Mouse (Mus musculus): ENCODE data around the gene Guca1a.
"Not testable (repeated sequence)": the region's sequence is repeated elsewhere in the genome, so short reads cannot be mapped to it uniquely, and the experiment has no call there.

Guca1a gene

GRCm38 (mm10) chr17:47400451-47400850, at the start of gene Guca1a:
Gene Guca1a (minus strand): TSS chr17:47400584.
- DNase-seq: no peak

DNA sequence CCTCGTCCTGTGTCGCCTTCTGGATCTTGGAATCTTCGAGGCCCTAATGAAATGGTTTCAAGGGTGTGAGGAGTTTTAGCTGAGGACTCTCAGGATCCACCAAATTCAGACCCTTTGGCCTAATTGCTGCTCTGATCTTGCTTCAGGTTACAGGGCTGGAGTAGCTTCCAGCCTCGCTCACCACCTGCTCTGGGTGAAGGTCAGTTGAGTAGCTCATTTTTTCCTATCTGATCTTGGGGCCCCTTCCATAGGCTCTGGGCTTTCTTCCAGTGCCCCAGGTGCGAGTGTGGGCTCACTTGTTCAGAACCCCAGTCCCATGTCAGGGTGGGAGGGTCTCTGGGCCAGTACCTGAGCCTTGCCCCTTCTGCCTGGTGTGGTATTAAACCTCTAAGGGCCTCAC, 49.0 kb upstream of the Guca1a start:
- no peak for DNase-seq

DNA sequence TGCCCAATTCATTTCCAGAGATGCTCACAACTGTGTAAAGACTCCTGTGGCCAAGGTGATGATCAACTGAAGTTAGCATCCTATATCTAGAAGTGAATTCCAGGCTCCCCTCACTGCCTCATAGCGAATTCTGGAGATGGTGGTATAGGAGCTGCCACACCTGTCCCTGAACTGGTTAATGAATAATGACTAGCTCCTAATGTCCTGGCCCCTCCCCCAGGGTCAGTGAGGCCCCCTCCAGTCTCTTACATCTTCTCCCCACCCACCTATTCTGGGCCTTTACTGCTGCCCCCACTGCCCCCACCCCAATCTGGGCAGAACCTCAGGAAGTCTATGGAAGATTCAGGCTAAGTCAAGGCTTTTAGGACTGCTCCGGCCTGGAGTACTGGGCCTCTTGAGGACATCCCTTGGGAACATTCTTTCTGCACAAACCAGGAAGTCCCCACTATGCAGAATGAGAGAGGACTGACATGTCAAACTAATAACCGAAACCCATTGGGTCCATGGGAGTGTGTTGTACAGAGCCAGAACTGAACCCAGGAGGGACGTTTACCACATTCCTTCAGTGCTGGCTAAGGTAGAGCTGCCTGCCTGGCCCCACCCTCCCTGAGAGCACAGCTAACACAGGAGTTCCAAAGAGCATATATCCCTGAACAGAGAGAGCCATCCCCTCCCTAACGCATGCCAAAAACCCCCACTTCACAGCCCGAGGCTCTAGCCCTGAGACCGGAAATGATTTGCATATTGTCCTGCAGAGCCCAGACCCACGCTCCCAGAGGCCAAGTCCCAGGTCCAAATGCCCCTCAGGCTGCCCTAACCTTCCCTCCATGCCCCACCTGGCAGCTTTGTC, 48.4 kb upstream of the Guca1a start:
- DNase-seq: no peak

DNA sequence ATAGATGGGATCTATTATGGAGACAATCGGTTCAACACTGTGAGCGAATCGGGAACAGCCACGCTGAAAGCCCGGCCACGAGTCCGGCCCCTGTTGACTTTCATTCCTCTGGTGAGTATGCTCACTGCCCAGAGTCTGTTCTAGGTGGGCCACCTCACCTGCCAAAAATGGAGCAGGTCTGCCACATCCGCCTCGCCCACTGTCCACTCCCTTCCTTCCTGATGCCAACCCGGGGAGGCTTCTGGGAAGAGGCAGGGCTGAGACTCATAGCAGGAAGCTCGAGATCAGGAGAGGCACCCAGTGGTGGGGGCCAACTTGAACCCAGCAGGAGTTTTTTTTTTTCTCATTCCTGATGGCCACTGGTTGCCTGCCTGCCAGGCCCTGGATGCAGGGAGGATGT, 46.2 kb upstream of the Guca1a start:
- DNase-seq: no peak

- no peak for DNase-seq
Measured at GRCm38 (mm10) chr17:47446025-47446424, 45.6 kb upstream of the Guca1a start.

DNA sequence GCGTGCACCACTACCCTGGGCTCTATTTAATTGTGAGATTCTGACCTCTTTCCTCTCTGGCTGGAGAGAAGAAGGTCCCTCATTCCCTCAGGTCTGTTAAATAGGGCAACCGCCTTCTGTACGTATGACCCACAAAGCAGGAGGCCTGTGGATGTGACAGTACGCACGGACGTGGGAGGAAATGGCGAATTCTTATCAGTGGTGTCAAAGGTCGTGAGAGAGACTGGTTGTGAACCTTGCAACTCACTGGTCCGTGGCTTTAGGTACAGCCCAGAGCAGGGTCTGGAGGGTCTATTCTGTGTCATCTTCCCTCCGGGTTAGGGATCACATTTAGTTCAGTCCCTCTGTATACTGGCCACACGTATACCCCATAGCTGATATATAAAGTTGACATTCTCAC, 45.1 kb upstream of the Guca1a start:
- no peak for DNase-seq

- DNase-seq: no peak
Measured at GRCm38 (mm10) chr17:47444113-47444512, 43.7 kb upstream of the Guca1a start.

DNA sequence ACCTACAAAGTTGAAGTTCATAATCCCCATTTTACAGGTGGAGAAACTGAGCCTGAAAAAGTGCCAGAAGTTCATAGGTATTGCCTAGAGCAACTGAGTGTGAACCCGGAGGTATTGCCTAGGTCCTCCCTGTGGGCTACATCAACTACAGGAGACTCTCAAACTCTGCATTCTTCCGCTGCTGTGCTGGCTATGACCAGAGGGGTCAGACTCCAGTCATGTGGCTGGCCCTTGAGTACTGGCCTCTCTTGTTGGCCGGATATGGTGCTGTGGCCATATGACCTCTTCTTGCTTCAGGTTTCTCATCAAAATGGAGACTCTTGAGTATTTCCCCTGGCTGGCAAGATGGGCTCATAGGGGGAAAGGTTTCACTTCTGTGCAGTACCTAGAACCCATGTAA, 41.9 kb upstream of the Guca1a start:
- no peak for DNase-seq

DNA sequence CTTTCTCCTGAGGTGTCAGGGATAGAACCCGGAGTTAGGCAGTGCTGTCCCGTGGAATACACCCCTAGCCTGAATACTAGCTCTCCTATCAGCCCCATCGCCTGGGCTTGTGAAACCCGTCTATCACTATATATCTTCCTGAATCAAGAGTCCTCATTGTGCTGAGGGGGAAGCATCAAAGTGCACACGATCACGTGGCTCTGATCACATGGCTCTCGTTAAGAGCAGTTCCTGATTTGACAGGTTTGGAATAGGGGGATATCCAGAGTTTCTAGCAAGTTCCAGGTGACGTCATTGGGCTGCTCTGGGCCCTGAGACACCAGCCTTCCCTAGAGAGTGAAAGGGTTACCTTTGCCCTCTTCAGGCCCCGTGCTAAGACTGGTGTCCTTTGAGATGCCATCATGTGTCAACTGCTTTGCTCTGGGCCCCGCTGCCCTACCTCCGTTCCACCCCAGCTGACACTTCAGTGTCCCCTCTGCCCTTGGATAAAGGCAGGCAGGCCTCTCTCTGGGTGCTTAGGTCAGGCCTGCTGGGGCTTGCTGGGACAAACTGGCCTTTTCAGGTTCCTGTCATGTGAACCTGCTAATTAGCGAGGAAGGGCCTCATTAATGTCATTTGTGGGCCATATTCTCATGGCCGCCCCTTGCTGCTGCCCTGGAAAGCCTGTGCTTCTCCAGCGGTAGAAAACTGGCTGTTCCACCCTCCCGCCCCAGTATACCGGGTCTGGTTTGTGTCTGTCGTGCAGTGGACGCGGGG, 41.1 kb upstream of the Guca1a start:
- DNase-seq: no peak

GRCm38 (mm10) chr17:47440359-47440890, 40.0 kb upstream of the Guca1a start:
- DNase-seq: no peak

DNA sequence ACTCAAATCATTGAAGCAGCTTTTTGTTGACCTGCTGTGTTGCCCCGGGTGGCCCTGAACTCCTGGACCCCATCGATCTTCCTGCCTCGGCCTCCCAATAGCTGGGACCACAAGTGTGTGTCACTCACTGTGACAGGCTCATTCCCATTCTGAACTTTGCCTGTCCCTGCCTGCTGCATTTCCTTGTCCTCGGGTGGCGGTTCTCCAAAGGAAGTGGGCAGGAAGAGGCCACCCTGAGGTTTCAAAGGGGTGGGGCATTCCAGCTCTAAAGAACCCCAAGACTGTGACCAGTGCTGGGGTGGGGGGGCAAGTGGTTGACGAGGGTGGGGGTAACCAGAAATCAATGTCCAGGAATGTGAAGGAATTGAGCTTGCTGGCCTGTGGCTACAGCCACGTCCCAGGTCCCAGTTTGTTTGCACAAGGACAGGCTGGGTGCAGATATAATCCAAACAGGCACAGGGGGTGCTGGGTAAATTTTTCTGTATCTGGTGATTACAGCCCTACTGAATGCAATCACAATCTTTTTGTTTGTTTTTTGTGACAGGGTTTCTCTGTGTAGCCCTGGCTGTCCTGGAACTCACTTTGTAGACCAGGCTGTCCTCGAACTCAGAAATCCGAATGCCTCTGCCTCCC, 39.1 kb upstream of the Guca1a start:
- DNase-seq: no peak

DNA sequence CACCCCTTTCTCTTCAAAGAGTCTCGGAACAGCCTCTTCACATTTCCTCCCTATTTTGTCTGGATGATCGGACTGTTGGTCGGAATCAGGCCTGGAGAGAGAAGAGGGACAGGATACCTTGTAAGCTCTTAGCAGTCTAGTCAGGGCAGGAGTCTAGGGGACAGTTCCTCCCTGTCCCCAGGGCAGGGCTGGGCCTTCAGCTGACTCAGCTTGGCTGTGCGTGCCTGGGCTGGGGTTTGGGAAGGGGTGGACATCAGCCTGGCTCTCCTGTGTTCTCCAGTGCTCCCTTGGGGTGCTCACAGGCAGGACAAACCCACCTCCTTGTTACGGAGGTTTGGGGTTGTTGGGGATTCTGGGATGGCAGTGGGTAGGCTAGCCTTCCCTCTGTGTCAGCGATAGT, 38.2 kb upstream of the Guca1a start:
- no peak for DNase-seq

- no peak for DNase-seq
Measured at GRCm38 (mm10) chr17:47436907-47437547, 36.6 kb upstream of the Guca1a start, which contains the start of gene 1700001C19Rik. Gene 1700001C19Rik (minus strand): TSS chr17:47437376.

GRCm38 (mm10) chr17:47436156-47436906, 35.9 kb upstream of the Guca1a start, which contains the start of gene AI661453:
Gene AI661453 (plus strand): TSS chr17:47436615.
- no peak for DNase-seq

DNA sequence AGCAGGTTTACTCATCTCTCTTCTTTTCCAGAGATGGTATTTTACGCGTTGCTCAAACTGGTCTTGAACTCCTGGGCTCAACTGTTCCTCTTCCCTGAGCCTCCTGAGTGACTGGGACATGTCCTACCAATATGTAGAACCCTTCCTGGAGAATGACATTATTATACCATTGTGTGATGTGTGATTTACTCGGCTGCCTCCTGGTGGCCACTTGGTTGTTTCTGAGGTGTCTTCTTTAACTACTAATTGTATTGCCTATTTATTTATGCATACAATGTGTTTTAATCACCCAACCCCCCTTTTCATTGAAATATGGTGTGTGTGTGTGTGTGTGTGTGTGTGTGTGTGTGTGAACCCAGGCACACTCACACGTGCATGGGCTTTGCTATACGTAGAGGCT, 30.4 kb upstream of the Guca1a start:
- DNase-seq: no peak

DNA sequence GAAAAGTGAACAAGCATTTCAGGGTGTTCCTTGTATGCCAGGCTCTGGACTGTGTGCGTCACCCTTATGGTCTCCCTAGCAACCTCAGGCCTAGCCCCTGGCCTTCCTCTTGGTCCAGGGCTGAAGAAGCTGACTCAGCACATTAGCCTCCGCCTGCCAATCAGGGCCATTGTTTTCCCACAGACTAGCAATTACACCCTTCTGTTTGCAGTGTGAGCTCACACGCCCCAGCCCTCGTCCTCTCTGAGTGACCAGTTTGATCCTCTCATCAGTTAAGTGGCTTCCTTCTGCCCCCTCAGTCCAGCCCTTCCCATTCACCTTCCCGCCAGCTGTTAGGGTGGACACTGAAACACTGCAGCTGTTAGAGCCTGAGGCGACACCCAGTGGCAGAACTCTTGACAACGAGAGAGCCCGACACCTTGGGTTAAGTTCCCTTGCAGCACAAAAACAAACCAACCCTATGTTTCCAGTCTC, 28.5 kb upstream of the Guca1a start:
- no peak for DNase-seq

DNA sequence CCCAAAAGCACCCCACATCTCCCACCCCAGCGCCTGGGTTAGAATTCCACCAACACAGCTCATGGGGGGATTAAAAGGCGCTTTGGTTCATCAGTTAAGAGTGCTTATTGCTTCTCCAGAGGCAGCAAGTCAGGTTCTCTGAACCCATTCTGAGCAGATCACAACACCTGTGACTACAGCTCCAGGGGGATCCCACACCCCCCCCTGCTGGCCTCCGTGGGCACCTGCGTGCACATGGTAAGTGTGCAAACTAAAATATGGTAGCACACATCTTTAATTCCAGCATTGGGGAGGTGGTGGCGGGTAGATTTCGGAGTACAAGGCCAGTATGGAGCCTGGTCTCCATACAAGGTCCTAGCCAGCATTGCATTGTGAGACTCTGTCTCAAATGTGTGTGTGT, 26.9 kb upstream of the Guca1a start:
- no peak for DNase-seq

DNA sequence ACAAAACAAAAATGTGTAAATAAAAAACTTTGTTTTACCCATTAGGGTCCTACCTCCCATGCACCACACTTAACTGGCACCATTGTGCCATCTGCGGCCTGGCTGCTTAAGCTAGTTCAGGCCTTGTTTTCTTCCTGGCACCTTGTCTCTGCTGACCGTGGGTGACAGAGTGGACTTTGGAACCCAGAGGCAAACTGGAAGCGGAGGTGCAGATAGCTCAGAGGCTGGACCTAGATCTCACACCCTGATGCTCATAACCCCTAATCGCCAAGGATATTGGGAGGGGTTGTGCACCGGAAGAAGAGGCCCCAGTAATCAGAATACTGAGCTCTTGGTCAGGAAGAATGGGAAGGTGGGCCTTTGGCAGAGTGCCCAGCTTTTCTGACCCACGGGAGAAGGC, 23.8 kb upstream of the Guca1a start:
- no peak for DNase-seq

DNA sequence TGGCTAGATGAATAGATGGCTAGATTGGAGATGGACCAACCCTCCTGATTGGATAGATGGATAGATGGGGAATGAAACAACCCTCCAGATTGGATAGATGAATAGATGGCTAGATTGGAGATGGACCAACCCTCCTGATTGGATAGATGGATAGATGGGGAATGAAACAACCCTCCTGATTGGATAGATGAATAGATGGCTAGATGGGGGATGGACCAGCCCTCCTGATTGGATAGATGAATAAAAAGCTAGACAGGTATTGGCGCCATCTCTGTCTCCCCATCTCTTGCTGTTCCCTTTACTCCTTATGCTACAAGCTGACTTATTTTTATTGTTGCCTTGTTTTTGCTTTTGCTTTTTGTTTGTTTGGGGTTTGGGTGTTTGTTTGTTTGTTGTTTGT, 22.2 kb upstream of the Guca1a start:
- not testable (repeated sequence) for DNase-seq

DNA sequence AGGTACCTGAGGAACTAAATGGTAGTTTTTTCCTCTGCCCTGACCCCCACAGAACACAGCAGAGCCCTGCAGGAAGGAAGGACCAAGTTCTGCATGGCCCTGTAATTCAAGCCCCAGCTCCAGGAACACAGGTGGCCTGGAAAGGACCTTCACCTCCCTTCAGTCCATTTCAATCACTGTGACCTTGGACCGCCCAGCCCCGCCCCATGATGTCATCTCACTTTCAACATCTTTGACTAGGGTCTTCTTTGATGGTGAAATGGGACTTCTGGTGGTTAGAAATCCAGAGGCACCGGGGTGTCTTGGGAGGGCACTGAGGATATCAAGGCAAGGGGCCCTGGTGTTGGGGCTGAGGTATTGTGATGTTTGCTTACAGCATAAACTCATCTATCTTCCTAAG, 21.2 kb upstream of the Guca1a start:
- no peak for DNase-seq

GRCm38 (mm10) chr17:47420195-47420594, 19.8 kb upstream of the Guca1a start:
- no peak for DNase-seq
